Mouse (Mus musculus): Measurements from ENCODE around the gene Apof. TPM values are rescaled to one million over a fixed set of nuclear protein-coding genes. Genes with fewer than 3 reads are reported as not detected.
A peak's percentile ranks its signal among the peaks of the same experiment; 100 is the strongest.

Gene Apof
- polyA plus RNA-seq, 2 experiments, result 61.3 to 73.7 TPM

- Histone ChIP-seq H3K27ac (no peak overlapping the region), H3K36me3 (replicated peaks; ENCODE audit: control insufficient read depth, insufficient read depth, low read depth) (no peaks in the 10 kb centered on the region), H3K4me2 (ENCODE audit: low read depth) (no peak overlapping the region), H3K4me3 (ENCODE audit: insufficient read depth in 1 of 2, low read depth in 2 of 2, low read length in 2 of 2) (no peak overlapping the region), H3K4me1 (replicated peaks; ENCODE audit: control insufficient read depth in 2 of 2, insufficient read depth in 2 of 2, low read length in 1 of 2) (peaks cover 0 to 8% of the 10 kb centered on the region in 2 experiments; a peak in 1 of 4 replicates), H3K27me3 (ENCODE audit: control insufficient read depth, insufficient read depth, low read length) (no peaks in the 10 kb centered on the region), H3K9ac (replicated peaks) (no peak overlapping the region), H3K9me3 (ENCODE audit: control insufficient read depth, low read length) (no peaks in the 10 kb centered on the region)
- DNase-seq (ENCODE audit: low read depth in 3 of 3, low spot score in 3 of 3), result no peak
- WGBS (ENCODE audit: insufficient replicate concordance), result 55% methylated on average over 6 of the region's 6 CpGs
- TF ChIP-seq EP300 (IDR thresholded peaks at IDR 0.05; ENCODE audit: low read depth), result no peak
- TF ChIP-seq CTCF (IDR thresholded peaks at IDR 0.05; ENCODE audit: low read depth), result no peak
- ATAC-seq (ENCODE audit: insufficient read depth), result no peak
Measured at GRCm38 (mm10) chr10:128263393-128264310, 4.8 kb upstream of the Apof start.

- Histone ChIP-seq H3K9ac (replicated peaks) (no peak overlapping the region), H3K27ac (no peak overlapping the region), H3K36me3 (replicated peaks; ENCODE audit: control insufficient read depth, insufficient read depth, low read depth) (no peaks in the 10 kb centered on the region), H3K4me2 (ENCODE audit: low read depth) (peak overlapping the region; percentile 80), H3K4me1 (replicated peaks; ENCODE audit: control insufficient read depth in 2 of 2, insufficient read depth in 2 of 2, low read length in 1 of 2) (peaks cover 0 to 5% of the 10 kb centered on the region in 2 experiments; a peak in 2 of 4 replicates), H3K4me3 (ENCODE audit: insufficient read depth in 1 of 2, low read depth in 2 of 2, low read length in 2 of 2) (peak overlapping the region; percentile 5 to 75; a peak in 2 of 4 replicates), H3K27me3 (ENCODE audit: control insufficient read depth, insufficient read depth, low read length) (no peaks in the 10 kb centered on the region), H3K9me3 (ENCODE audit: control insufficient read depth, low read length) (no peaks in the 10 kb centered on the region)
- TF ChIP-seq EP300 (IDR thresholded peaks at IDR 0.05; ENCODE audit: low read depth) (no peak), CTCF (IDR thresholded peaks at IDR 0.05; ENCODE audit: low read depth) (no peak)
- 77% methylated on average over 16 of the region's 16 CpGs for WGBS (ENCODE audit: insufficient replicate concordance)
- DNase-seq (ENCODE audit: low read depth in 3 of 3, low spot score in 3 of 3) (no peak), ATAC-seq (ENCODE audit: insufficient read depth) (no peak)
Measured at GRCm38 (mm10) chr10:128269206-128269910, 887 bp downstream of the Apof start.

GRCm38 (mm10) chr10:128270287-128270841 lies 1.9 kb downstream of the Apof start, which contains the start of gene Stat2:
TSS of gene Stat2 (plus strand) at chr10:128270559.
- Histone ChIP-seq H3K27me3 (ENCODE audit: control insufficient read depth, insufficient read depth, low read length) (no peaks in the 10 kb centered on the region), H3K4me1 (replicated peaks; ENCODE audit: control insufficient read depth in 2 of 2, insufficient read depth in 2 of 2, low read length in 1 of 2) (peaks cover 0 to 5% of the 10 kb centered on the region in 2 experiments; a peak in 2 of 4 replicates), H3K9me3 (ENCODE audit: control insufficient read depth, low read length) (no peaks in the 10 kb centered on the region), H3K4me2 (ENCODE audit: low read depth) (peak within 1 kb of the TSS; percentile 80), H3K9ac (replicated peaks) (peak within 1 kb of the TSS; percentile 82), H3K4me3 (ENCODE audit: insufficient read depth in 1 of 2, low read depth in 2 of 2, low read length in 2 of 2) (peak within 1 kb of the TSS; percentile 75 to 97), H3K27ac (peak within 1 kb of the TSS; percentile 44), H3K36me3 (replicated peaks; ENCODE audit: control insufficient read depth, insufficient read depth, low read depth) (no peaks in the 10 kb centered on the region)
- TF ChIP-seq EP300 (IDR thresholded peaks at IDR 0.05; ENCODE audit: low read depth) (no peak), CTCF (IDR thresholded peaks at IDR 0.05; ENCODE audit: low read depth) (no peak)
- ATAC-seq (ENCODE audit: insufficient read depth) (peak; percentile 99), DNase-seq (ENCODE audit: low read depth in 3 of 3, low spot score in 3 of 3) (peak; percentile 97 to 98 (median 97))
- under 1% methylated on average over 43 of the region's 43 CpGs for WGBS (ENCODE audit: insufficient replicate concordance)

GRCm38 (mm10) chr10:128270866-128271265 lies 2.4 kb downstream of the Apof start:
- no peaks in the 10 kb centered on the region for H3K27me3 ChIP-seq (ENCODE audit: control insufficient read depth, insufficient read depth, low read length)
- H3K36me3 ChIP-seq (replicated peaks; ENCODE audit: control insufficient read depth, insufficient read depth, low read depth), result no peaks in the 10 kb centered on the region
- no peak for DNase-seq (ENCODE audit: low read depth in 3 of 3, low spot score in 3 of 3)
- peak overlapping the region; percentile 82 for H3K9ac ChIP-seq (replicated peaks)
- H3K4me3 ChIP-seq (ENCODE audit: insufficient read depth in 1 of 2, low read depth in 2 of 2, low read length in 2 of 2), result peak overlapping the region; percentile 75 to 97
- no peak for ATAC-seq (ENCODE audit: insufficient read depth)
- H3K9me3 ChIP-seq (ENCODE audit: control insufficient read depth, low read length), result no peaks in the 10 kb centered on the region
- H3K27ac ChIP-seq, result peak overlapping the region; percentile 28
- H3K4me2 ChIP-seq (ENCODE audit: low read depth), result peak overlapping the region; percentile 80
- 33% methylated on average over 7 of the region's 7 CpGs for WGBS (ENCODE audit: insufficient replicate concordance)
- H3K4me1 ChIP-seq (replicated peaks; ENCODE audit: control insufficient read depth in 2 of 2, insufficient read depth in 2 of 2, low read length in 1 of 2), result peaks cover 0 to 5% of the 10 kb centered on the region in 2 experiments; a peak in 2 of 4 replicates
- TF ChIP-seq EP300 (IDR thresholded peaks at IDR 0.05; ENCODE audit: low read depth) (no peak), CTCF (IDR thresholded peaks at IDR 0.05; ENCODE audit: low read depth) (peak; percentile 29)
